Comparison of ENCODE assay signal across 10 mouse cellular contexts in the genomic region with DNA sequence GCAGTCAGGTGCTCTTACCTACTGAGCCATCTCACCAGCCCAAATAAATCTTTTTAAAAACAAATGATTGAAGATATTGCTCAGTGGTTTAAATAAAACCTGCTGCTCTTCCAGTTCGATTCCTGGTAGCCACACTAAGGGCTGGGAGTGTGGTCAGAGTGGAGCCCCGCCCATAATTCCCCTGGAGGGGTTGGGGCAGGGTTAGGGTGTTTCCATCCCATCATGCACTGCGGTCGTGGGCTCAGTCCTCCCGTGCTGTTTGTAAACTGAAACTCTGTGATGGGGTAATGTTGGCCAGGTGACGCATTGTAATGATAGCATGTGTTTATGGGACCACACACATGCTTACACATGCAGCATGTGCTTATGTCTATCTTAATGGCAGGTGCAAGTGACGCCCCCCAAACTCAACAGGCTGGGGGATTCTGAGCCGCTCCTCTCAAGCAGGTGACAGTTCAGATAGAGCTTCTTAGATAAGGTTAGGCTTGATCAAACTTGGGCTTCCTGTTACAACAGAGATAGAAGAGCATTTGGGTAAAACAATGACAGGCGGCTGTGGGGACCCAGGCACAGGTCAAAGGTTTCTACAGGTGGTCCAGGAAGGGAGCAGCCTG. TPM values are rescaled to one million over a fixed set of nuclear protein-coding genes. Genes with fewer than 3 reads are reported as not detected.
DNase-seq lines count a peak whose midpoint lies in the region; ATAC-seq and TF ChIP-seq lines count a peak whose summit lies in the region.
"Had no signal": no experiment of that assay in that cellular context is flagged by ENCODE, and none has a peak within 500 bp of the region (broad histone marks: within the 10 kb centered on the region; RNA-seq: fewer than 3 reads in every experiment).

No protein-coding gene starts in this region.

- peak; percentile 93 for DNase-seq in heart, adult 11 months
- no peak for DNase-seq in heart, postnatal 36 days
- peak; percentile 68 for DNase-seq in G1E (ENCODE audit: low spot score)
- DNase-seq in spleen, postnatal 4 days (ENCODE audit: low spot score in 2 of 2), result peak; percentile 78 to 85
- no peak for DNase-seq in urinary bladder, postnatal 36 days (ENCODE audit: low spot score in 2 of 2)
- DNase-seq in Muller cell, postnatal 12 days (ENCODE audit: inconsistent ontology term), result no peak

- no peaks in the 10 kb centered on the region; the same call in 1 of the 2 replicates for H3K27me3 ChIP-seq in G1E (ENCODE audit: insufficient read depth, low read length)
- H3K27me3 ChIP-seq in intestine, postnatal 0 days (replicated peaks; ENCODE audit: control insufficient read depth, insufficient read depth, low read length), result no peaks in the 10 kb centered on the region
- H3K27me3 ChIP-seq: heart, embryonic 15.5 days had no signal

- intact Hi-C loops in heart, postnatal 36 days (cut with DNase I), result loop anchor here (2.0 kb wide), 1 partner anchor 63 kb away; no protein-coding TSS in a partner anchor

- H3K9me3 ChIP-seq in G1E (replicated peaks), result no peaks in the 10 kb centered on the region
- no peaks in the 10 kb centered on the region for H3K9me3 ChIP-seq in intestine, postnatal 0 days (ENCODE audit: control insufficient read depth)
- H3K9me3 ChIP-seq: heart, embryonic 15.5 days had no signal

- TF ChIP-seq CTCF in G1E (IDR thresholded peaks at IDR 0.05; ENCODE audit: low read depth, low read length), result no peak
- TF ChIP-seq CTCF in intestine, postnatal 0 days (IDR thresholded peaks at IDR 0.05; ENCODE audit: low read depth), result no peak

- no peak for ATAC-seq in G1E (ENCODE audit: extremely low read depth, insufficient number of reproducible peaks, low FRiP score, poor library complexity, severe bottlenecking)
- ATAC-seq in intestine, postnatal 0 days, result no peak
- no peak for ATAC-seq in activated CD4-positive, CD25-positive, alpha-beta regulatory T cell, adult 4 months

- WGBS in intestine, postnatal 0 days, result 12% methylated on average over 9 of the region's 9 CpGs

- H3K4me3 ChIP-seq in G1E (ENCODE audit: low read depth, low read length), result peak overlapping the region; percentile 65
- no peak overlapping the region for H3K4me3 ChIP-seq in intestine, postnatal 0 days (ENCODE audit: low read depth, low read length)

- peaks cover 76% of the 10 kb centered on the region for H3K4me1 ChIP-seq in G1E (ENCODE audit: insufficient read depth, low read depth, low read length)
- no peaks in the 10 kb centered on the region for H3K4me1 ChIP-seq in intestine, postnatal 0 days (replicated peaks; ENCODE audit: control insufficient read depth, insufficient read depth, low read length)

- H3K36me3 ChIP-seq in G1E (replicated peaks), result peaks cover 22% of the 10 kb centered on the region
- peaks cover 13% of the 10 kb centered on the region; the same call in 1 of the 2 replicates for H3K36me3 ChIP-seq in intestine, postnatal 0 days (ENCODE audit: control insufficient read depth, insufficient read depth)

- H3K9ac ChIP-seq in intestine, postnatal 0 days (ENCODE audit: low read depth, low read length), result no peak overlapping the region

- no peak overlapping the region for H3K27ac ChIP-seq in intestine, postnatal 0 days (ENCODE audit: low read depth, low read length)

- H3K4me2 ChIP-seq in intestine, postnatal 0 days (replicated peaks; ENCODE audit: low read depth), result 0 out of 2 replicates have a peak overlapping the region, but pooled peaks have one; percentile 21

RNA-seq across cellular contexts. Expression of a gene that starts 1.5 kb away (rescaled TPM):
- 10 to 100 TPM; 60.4 to 67.1 TPM for total RNA-seq in heart, postnatal 36 days (2021)
- total RNA-seq in G1E (2014; fragmentation: Nextera tagmentation), result 36.7 and 39.2 TPM in 2 replicates
- 12.0 and 21.9 TPM in 2 replicates for total RNA-seq in G1E (2017)
- 142 and 193 TPM in 2 replicates for polyA plus RNA-seq in G1E (2012)
- polyA plus RNA-seq in intestine, postnatal 0 days (2015; fragmentation: Nextera tagmentation; extraction: Ambion mirVana), result 99.8 and 111 TPM in 2 replicates
- 10 to 100 TPM; 18.7 to 20.6 TPM for polyA plus RNA-seq in activated CD4-positive, CD25-positive, alpha-beta regulatory T cell, adult 4 months (2017; shearing (Covaris generic))

RNA-seq across cellular contexts. Expression of a gene that starts 5.5 kb away (rescaled TPM):
- 10 to 100 TPM; 11.7 to 12.5 TPM for total RNA-seq in heart, postnatal 36 days (2021)
- total RNA-seq in G1E (2014; fragmentation: Nextera tagmentation) (14.3 and 14.4 TPM in 2 replicates), G1E (2017) (13.1 and 14.6 TPM in 2 replicates)
- polyA plus RNA-seq in G1E (2012), result 46.7 and 48.2 TPM in 2 replicates
- polyA plus RNA-seq in intestine, postnatal 0 days (2015; fragmentation: Nextera tagmentation; extraction: Ambion mirVana), result 29.6 and 32.8 TPM in 2 replicates
- polyA plus RNA-seq in activated CD4-positive, CD25-positive, alpha-beta regulatory T cell, adult 4 months (2017; shearing (Covaris generic)), result 1 to 10 TPM; 1.2 TPM

RNA-seq across cellular contexts. Expression of a gene that starts 8.7 kb away (rescaled TPM):
- 1 to 10 TPM; 5.9 TPM for total RNA-seq in heart, postnatal 36 days (2021)
- total RNA-seq in G1E (2014; fragmentation: Nextera tagmentation) (not detected in 2 replicates), G1E (2017) (0.11 TPM in 1 of 2 replicates, not detected in the other)
- not detected in 2 replicates for polyA plus RNA-seq in G1E (2012)
- 0.04 and 0.08 TPM in 2 replicates for polyA plus RNA-seq in intestine, postnatal 0 days (2015; fragmentation: Nextera tagmentation; extraction: Ambion mirVana)
- not detected for polyA plus RNA-seq in activated CD4-positive, CD25-positive, alpha-beta regulatory T cell, adult 4 months (2017; shearing (Covaris generic))
- polyA plus RNA-seq: embryonic facial prominence, embryonic 11.5 days; heart, embryonic 15.5 days had no signal

RNA-seq across cellular contexts. Expression of a gene that starts 13.8 kb away (rescaled TPM):
- total RNA-seq in heart, postnatal 36 days (2021), result under 1 TPM; 0.31 to 0.81 TPM
- total RNA-seq in G1E (2014; fragmentation: Nextera tagmentation) (2.0 TPM in 1 of 2 replicates, not detected in the other), G1E (2017) (0.17 and 1.2 TPM in 2 replicates)
- polyA plus RNA-seq in G1E (2012), result 0.52 and 0.65 TPM in 2 replicates
- 0.85 and 1.5 TPM in 2 replicates for polyA plus RNA-seq in intestine, postnatal 0 days (2015; fragmentation: Nextera tagmentation; extraction: Ambion mirVana)
- 1 to 10 TPM in 1 of 2 experiments, not detected in 1; 2.1 TPM for polyA plus RNA-seq in activated CD4-positive, CD25-positive, alpha-beta regulatory T cell, adult 4 months (2017; shearing (Covaris generic))
- polyA plus RNA-seq: embryonic facial prominence, embryonic 11.5 days had no signal

RNA-seq across cellular contexts. Expression of a gene that starts 23.3 kb away (rescaled TPM):
- total RNA-seq in heart, postnatal 36 days (2021), result 1 to 10 TPM; 5.0 to 5.4 TPM
- total RNA-seq in G1E (2014; fragmentation: Nextera tagmentation), result not detected in 2 replicates
- total RNA-seq in G1E (2017), result 0.06 TPM in 1 of 2 replicates, not detected in the other
- 0.06 TPM in 1 of 2 replicates, not detected in the other for polyA plus RNA-seq in G1E (2012)
- polyA plus RNA-seq in intestine, postnatal 0 days (2015; fragmentation: Nextera tagmentation; extraction: Ambion mirVana), result 9.8 and 10.7 TPM in 2 replicates
- polyA plus RNA-seq in activated CD4-positive, CD25-positive, alpha-beta regulatory T cell, adult 4 months (2017; shearing (Covaris generic)), result 10 to 100 TPM; 20.9 to 21.4 TPM

Comparison
In these comparisons a context has a peak if more than half of its experiments do, and no peak if none do; other contexts are left out.
1. DNase-seq: peak in heart, adult 11 months (single experiment), G1E (single experiment) and spleen, postnatal 4 days (2 of 2); none in heart, postnatal 36 days (0 of 2), urinary bladder, postnatal 36 days (0 of 2) and Muller cell, postnatal 12 days (single experiment).
2. RNA of a gene that starts 5.5 kb away (polyA plus RNA-seq): 46.7 to 48.2 TPM in G1E and 29.6 to 32.8 TPM in intestine, postnatal 0 days; 1.2 TPM in activated CD4-positive, CD25-positive, alpha-beta regulatory T cell, adult 4 months; every median in the first group is over 10 times any median in the second.